Mouse (Mus musculus) liver, embryonic 11.5 days (tissue): ENCODE measurements around the gene Nbea. TPM values are rescaled to one million over a fixed set of nuclear protein-coding genes. Genes with fewer than 3 reads are reported as not detected.

Source experiments
- ATAC-seq: fragments of 200-750 bp; cut with Nextera tagmentation; replicated peaks from 2 replicates; pipeline ENCODE4 v1.8.0; 2017; ENCODE audit warnings: moderate number of reproducible peaks, mild to moderate bottlenecking, moderate TSS enrichment, moderate library complexity; ENCODE audit not compliant: low FRiP score
- DNase-seq: peaks from one replicate; pipeline ENCODE4 v3.0.0-alpha.2; 2017; ENCODE audit warnings: low spot score
- H3K27ac ChIP-seq: fragments of 300-500 bp; sonication (generic); 2 replicates; pipeline ENCODE4 v1.5.1; 2014; ENCODE audit warnings: mild to moderate bottlenecking, low read depth, low read length, control low read depth
- H3K27me3 ChIP-seq: fragments of 300-500 bp; sonication (generic); replicated peaks from 2 replicates; pipeline ENCODE4 v1.6.1; 2014; ENCODE audit warnings: low read length, mixed read lengths; ENCODE audit not compliant: control insufficient read depth, insufficient read depth
- H3K36me3 ChIP-seq: fragments of 300-500 bp; sonication (generic); 2 replicates; pipeline ENCODE4 v1.6.1; 2014; ENCODE audit warnings: mild to moderate bottlenecking, low read length, moderate library complexity, mixed read lengths; ENCODE audit not compliant: control insufficient read depth, insufficient read depth
- H3K4me1 ChIP-seq: fragments of 300-500 bp; sonication (generic); replicated peaks from 2 replicates; pipeline ENCODE4 v1.6.1; 2014; ENCODE audit warnings: low read length, mixed read lengths; ENCODE audit not compliant: control insufficient read depth, insufficient read depth
- H3K4me2 ChIP-seq: fragments of 300-500 bp; sonication (generic); 2 replicates; pipeline ENCODE4 v1.6.1; 2014; ENCODE audit warnings: mild to moderate bottlenecking, control low read depth, moderate library complexity
- H3K4me3 ChIP-seq: fragments of 300-500 bp; sonication (generic); 2 replicates; pipeline ENCODE4 v1.5.1; 2014; ENCODE audit warnings: low read depth, low read length, control low read depth
- H3K9ac ChIP-seq: fragments of 300-500 bp; sonication (generic); 2 replicates; pipeline ENCODE4 v1.6.1; 2014; ENCODE audit warnings: low read depth, low read length, control low read depth
- H3K9me3 ChIP-seq: fragments of 300-500 bp; sonication (generic); 2 replicates; pipeline ENCODE4 v1.6.1; 2016; ENCODE audit warnings: low read length, inconsistent platforms, mixed read lengths; ENCODE audit not compliant: control insufficient read depth
- WGBS: fragments of 180-500 bp; shearing (Covaris S2); extraction: QIAGEN DNeasy Blood & Tissue Kit; methylation state at CpG from one replicate; pipeline ENCODE4 v1.1.7; 2014; 5-methylcytosine and 5-hydroxymethylcytosine counted together
- polyA plus RNA-seq: library from polyadenylated mRNA; unstranded; fragments of >200 nt; fragmentation: Nextera tagmentation; extraction: Ambion mirVana; gene quantifications from 2 replicates; pipeline ENCODE4 v1.2.1, GENCODE M21; 2014

Gene Nbea
- polyA plus RNA-seq, 1 experiment from 2014 or later: 5.0 TPM

DNA sequence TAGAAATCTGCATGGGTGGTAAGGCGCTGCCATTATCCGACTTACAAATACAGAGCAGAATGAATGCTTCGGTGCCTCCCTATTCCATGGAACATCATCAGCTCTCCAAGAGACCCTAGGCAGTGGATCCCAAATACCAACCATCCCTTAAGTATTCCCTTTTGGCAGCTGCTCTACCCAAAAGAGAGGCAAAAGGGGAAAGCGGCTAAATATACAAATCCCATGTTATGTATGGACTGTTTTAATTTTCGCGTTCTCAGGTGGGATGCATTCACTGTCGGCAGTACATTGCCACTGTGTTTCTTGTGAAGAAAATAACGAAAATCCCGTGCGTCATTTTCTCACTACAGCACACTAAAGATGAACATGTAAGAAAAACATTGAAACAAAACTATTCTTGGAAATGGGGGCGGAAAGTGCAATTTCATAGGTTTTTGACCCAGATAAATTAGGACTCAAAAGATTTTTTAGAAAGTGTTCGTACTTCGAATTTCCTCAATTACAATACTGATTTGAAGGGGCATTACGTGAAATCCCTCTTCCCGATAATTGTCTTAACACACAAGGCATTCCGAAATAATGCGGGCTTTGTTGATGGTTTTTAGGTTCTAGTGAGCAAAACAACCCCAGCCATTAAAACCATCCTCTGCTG lies 396.5 kb downstream of the Nbea start:
- Histone ChIP-seq H3K4me3 (peak overlapping the region; percentile 45), H3K36me3 (no peaks in the 10 kb centered on the region), H3K27me3 (peaks cover 42% of the 10 kb centered on the region), H3K27ac (no peak overlapping the region), H3K4me1 (peaks cover 8% of the 10 kb centered on the region), H3K9me3 (no peaks in the 10 kb centered on the region), H3K9ac (peak overlapping the region; percentile 44; the same call in 1 of the 2 replicates), H3K4me2 (peak overlapping the region; percentile 66)
- 27% methylated on average over 17 of the region's 17 CpGs for WGBS
- DNase-seq: no peak
- ATAC-seq: no peak

DNA sequence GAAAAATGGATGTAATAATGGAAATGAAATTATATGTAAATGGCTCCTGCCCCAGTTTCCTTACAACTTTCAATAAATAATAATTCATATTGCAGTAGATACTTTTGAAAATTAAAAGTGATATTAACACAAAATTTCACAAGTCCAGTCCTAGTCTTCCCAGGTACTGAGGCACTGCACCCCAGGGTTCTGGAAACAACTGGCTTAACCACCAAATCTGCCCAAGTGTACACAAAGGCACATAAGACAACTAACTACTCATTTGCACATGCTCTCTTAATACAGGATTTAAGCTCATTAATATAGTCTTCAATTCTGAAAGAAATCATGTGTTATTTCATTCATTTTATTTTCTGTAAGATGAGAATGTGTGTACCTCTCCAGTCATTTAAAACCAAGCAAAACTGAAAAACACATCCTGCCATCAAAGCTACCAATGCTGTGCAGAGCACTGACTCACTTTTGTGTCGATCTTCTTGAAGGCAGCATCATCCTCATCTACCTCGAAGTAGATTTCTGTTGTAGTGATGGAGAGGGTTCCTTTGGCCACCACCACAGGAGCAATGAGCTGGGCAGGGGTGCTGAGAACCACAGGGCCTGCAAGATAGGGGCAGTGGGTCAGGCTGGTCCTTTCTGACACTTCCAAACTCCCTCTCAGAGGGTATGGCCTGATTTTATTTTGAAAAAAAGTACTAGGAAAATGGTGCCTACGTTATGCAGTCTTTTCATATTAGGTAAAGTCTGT lies 397.3 kb downstream of the Nbea start:
- H3K4me2 ChIP-seq: no peak overlapping the region
- DNase-seq (no peak), ATAC-seq (no peak)
- no peaks in the 10 kb centered on the region for H3K9me3 ChIP-seq
- WGBS: 34% methylated on average over 3 of the region's 3 CpGs
- H3K4me3 ChIP-seq: no peak overlapping the region
- peaks cover 8% of the 10 kb centered on the region for H3K4me1 ChIP-seq
- no peak overlapping the region for H3K27ac ChIP-seq
- H3K27me3 ChIP-seq: peaks cover 49% of the 10 kb centered on the region
- no peak overlapping the region for H3K9ac ChIP-seq
- H3K36me3 ChIP-seq: no peaks in the 10 kb centered on the region

DNA sequence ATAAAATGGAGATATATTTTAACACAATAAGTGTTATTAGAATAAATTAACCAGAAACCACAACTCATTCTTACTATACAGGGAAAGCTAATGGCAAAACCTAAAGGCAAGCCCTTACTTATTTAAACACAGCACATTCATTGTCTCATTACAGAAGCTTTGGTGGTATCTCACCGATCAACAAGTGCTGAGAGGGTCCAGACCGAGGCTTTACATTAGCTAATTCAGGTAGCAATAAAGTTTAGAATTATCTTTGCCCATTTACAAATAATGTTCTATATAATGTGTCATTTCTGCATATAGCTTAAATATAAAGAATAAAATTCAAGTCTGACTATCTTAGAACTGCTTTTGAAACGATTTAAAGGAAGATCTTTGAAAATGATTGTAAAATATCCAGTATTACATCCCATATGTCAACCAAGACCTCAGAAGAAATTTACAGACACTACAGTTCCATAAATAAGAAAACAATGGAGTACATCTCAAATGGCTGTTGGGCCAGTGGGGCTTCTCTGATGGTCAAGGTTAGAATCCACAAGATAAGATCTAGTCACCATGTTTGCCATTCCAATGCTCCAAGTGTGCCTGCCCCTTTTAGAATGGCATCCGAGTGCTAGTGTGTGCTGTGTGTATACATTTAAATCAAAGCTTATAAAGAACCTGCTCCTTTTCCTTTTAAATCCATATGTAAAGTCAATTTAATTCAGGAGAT lies 398.1 kb downstream of the Nbea start:
- no peak overlapping the region for H3K4me2 ChIP-seq
- no peak overlapping the region for H3K4me3 ChIP-seq
- H3K4me1 ChIP-seq: peaks cover 8% of the 10 kb centered on the region
- ATAC-seq (no peak), DNase-seq (no peak)
- H3K36me3 ChIP-seq: no peaks in the 10 kb centered on the region
- H3K27ac ChIP-seq: no peak overlapping the region
- peaks cover 56% of the 10 kb centered on the region for H3K27me3 ChIP-seq
- H3K9ac ChIP-seq: no peak overlapping the region
- H3K9me3 ChIP-seq: no peaks in the 10 kb centered on the region
- 56% methylated on average over 4 of the region's 4 CpGs for WGBS

DNA sequence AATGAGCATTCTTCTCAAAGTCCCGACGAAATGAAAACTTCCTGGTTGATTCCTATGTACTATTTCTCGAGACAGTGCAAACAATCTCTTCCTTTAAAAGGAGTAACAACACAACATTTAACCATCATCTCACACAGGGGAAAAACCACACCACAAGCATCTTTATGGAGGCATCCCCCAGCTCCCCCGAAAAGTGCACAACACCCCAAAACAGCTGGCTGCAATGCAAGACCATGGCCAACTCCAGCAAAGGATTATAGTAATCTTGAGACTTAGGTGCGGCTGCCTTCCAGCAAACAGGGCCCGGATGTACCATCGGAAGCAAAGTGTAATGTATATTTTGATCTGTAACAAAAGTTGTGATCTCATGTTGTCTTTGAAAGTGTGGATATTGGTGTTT lies 399.4 kb downstream of the Nbea start:
- Histone ChIP-seq H3K9me3 (no peaks in the 10 kb centered on the region), H3K27ac (no peak overlapping the region), H3K9ac (no peak overlapping the region), H3K4me2 (peak overlapping the region; percentile 67), H3K27me3 (peaks cover 68% of the 10 kb centered on the region), H3K4me1 (peaks cover 8% of the 10 kb centered on the region), H3K4me3 (peak overlapping the region; percentile 43; the same call in 1 of the 2 replicates), H3K36me3 (no peaks in the 10 kb centered on the region)
- ATAC-seq: no peak
- DNase-seq: no peak
- WGBS: 9% methylated on average over 7 of the region's 7 CpGs

DNA sequence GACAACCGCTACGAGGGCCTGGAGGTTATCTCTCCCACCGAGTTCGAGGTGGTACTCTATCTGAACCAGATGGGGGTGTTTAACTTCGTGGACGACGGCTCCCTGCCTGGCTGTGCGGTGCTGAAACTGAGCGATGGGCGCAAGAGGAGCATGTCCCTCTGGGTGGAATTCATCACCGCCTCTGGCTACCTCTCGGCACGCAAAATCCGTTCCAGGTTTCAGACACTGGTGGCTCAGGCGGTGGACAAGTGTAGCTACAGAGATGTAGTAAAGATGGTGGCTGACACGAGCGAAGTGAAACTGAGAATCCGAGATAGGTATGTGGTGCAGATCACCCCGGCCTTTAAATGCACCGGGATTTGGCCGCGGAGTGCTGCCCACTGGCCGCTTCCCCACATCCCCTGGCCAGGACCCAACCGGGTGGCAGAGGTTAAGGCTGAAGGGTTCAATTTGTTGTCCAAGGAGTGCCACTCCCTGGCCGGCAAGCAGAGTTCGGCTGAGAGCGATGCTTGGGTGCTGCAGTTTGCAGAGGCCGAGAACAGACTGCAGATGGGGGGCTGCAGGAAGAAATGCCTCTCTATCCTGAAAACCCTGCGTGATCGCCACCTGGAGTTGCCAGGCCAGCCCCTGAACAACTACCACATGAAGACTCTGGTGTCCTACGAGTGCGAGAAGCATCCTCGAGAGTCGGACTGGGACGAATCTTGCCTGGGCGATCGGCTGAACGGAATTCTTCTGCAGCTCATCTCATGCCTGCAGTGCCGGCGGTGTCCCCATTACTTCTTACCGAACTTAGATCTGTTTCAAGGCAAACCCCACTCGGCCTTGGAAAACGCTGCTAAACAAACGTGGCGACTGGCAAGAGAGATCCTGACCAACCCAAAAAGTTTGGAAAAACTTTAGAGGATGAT lies 400.1 kb downstream of the Nbea start:
- no peaks in the 10 kb centered on the region for H3K36me3 ChIP-seq
- H3K9me3 ChIP-seq: no peaks in the 10 kb centered on the region
- peak overlapping the region; percentile 43 for H3K4me3 ChIP-seq
- H3K9ac ChIP-seq: peak overlapping the region; percentile 16; the same call in 1 of the 2 replicates
- H3K27ac ChIP-seq: no peak overlapping the region
- H3K27me3 ChIP-seq: peaks cover 73% of the 10 kb centered on the region
- peak overlapping the region; percentile 67 for H3K4me2 ChIP-seq
- no peak for ATAC-seq
- WGBS: 2% methylated on average over 45 of the region's 45 CpGs
- peak; percentile 58 for DNase-seq
- peaks cover 8% of the 10 kb centered on the region for H3K4me1 ChIP-seq

DNA sequence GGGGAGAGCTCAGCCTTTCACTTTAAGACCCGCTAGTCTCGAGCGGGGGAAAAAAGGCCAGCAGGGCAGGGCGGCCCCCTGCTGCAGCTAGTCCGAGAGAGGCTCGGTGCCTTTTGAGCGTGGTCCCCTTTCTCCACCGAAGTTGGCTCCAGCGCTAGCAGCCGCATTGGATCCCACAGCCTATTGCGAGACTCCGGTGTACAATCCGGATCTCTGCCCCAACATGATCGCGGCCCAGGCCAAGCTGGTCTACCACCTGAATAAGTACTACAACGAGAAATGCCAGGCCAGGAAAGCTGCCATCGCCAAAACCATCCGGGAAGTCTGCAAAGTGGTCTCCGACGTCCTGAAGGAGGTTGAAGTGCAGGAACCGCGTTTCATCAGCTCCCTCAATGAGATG lies 400.7 kb downstream of the Nbea start:
- no peak overlapping the region; the same call in 1 of the 2 replicates for H3K9ac ChIP-seq
- peak overlapping the region; percentile 67 for H3K4me2 ChIP-seq
- H3K4me1 ChIP-seq: peaks cover 8% of the 10 kb centered on the region

DNA sequence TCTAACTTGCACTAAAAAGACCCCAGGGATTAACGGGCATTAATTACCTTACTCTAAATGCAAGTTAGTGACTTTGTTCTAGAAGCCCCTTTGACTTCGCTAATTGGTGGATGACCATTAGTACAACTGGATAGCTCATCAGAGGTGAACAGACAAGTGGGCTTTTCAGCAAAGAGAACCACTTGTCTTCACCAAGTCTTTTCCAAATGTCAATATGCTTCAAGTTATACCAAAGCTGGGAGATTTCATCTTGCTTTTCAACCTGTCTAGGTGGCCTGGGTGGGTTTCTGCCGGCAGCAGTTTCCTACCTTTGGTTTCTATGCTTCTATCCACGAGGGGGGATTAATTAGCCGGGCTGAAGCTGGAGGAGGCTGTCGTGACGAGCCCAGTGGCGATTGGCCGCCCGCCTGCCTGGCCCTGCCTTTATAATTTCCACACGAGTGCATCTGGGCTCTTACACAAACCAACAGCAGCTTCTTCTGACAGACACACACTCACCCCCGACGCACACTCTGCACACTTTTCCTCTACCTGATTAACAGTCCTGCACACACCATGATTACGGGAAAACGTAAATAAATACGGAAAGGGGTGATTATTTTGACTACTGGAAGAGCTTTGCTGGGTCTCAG lies 401.3 kb downstream of the Nbea start, which contains the start of gene Mab21l1:
Gene Mab21l1 (plus strand): TSS at position 455 of the 632 bp plus-strand sequence.
- 3% methylated on average over 16 of the region's 16 CpGs for WGBS
- ATAC-seq: no peak
- Histone ChIP-seq H3K9ac (peak within 1 kb of the TSS; percentile 20), H3K9me3 (no peaks in the 10 kb centered on the region), H3K4me2 (peak within 1 kb of the TSS; percentile 67), H3K27ac (no peak within 1 kb of the TSS), H3K4me1 (peaks cover 8% of the 10 kb centered on the region), H3K27me3 (peaks cover 79% of the 10 kb centered on the region), H3K36me3 (no peaks in the 10 kb centered on the region), H3K4me3 (peak within 1 kb of the TSS; percentile 43)
- DNase-seq: peak; percentile 43

More for the DNA sequence above, 400.7 kb downstream of the Nbea start:
- no peaks in the 10 kb centered on the region for H3K36me3 ChIP-seq
- peak; percentile 58 for DNase-seq
- H3K4me3 ChIP-seq: peak overlapping the region; percentile 43
- no peak overlapping the region for H3K27ac ChIP-seq
- H3K27me3 ChIP-seq: peaks cover 79% of the 10 kb centered on the region
- no peaks in the 10 kb centered on the region for H3K9me3 ChIP-seq
- ATAC-seq: 0 out of 2 replicates have a peak, but pooled peaks have one; percentile 13
- 1% methylated on average over 22 of the region's 22 CpGs for WGBS
